Mouse (Mus musculus) midbrain, postnatal 0 days (tissue): ENCODE data around the gene Tspan14. TPM values are rescaled to one million over a fixed set of nuclear protein-coding genes. Genes with fewer than 3 reads are reported as not detected.

Experiments used
- ATAC-seq: fragments of 200-750 bp; cut with Nextera tagmentation; 2 replicates; pipeline ENCODE4 v1.8.0; 2017; ENCODE audit warnings: moderate number of reproducible peaks, mild to moderate bottlenecking, moderate TSS enrichment, moderate library complexity; ENCODE audit not compliant: low FRiP score
- DNase-seq: peaks from one replicate; pipeline ENCODE4 v3.0.0-alpha.2; 2015; ENCODE audit warnings: low spot score
- H3K27ac ChIP-seq: fragments of 300-500 bp; sonication (generic); 2 replicates; pipeline ENCODE4 v1.5.1; 2014; ENCODE audit warnings: low read depth, mild to moderate bottlenecking, low read length, mixed read lengths
- H3K27me3 ChIP-seq: fragments of 300-500 bp; sonication (generic); 2 replicates; pipeline ENCODE4 v1.6.1; 2014; ENCODE audit warnings: low read length, control low read depth, mixed read lengths; ENCODE audit not compliant: insufficient read depth
- H3K36me3 ChIP-seq: fragments of 300-500 bp; sonication (generic); 2 replicates; pipeline ENCODE4 v1.6.1; 2014; ENCODE audit warnings: low read length, control low read depth, mixed read lengths; ENCODE audit not compliant: insufficient read depth
- H3K4me1 ChIP-seq: fragments of 300-500 bp; sonication (generic); 2 replicates; pipeline ENCODE4 v1.6.1; 2014; ENCODE audit warnings: mild to moderate bottlenecking, control low read depth, antibody characterized with exemption, low read length, mixed read lengths; ENCODE audit not compliant: insufficient read depth
- H3K4me2 ChIP-seq: fragments of 300-500 bp; sonication (generic); 2 replicates; pipeline ENCODE4 v1.6.1; 2014; ENCODE audit warnings: low read depth, mild to moderate bottlenecking, low read length, mixed read lengths; ENCODE audit not compliant: poor library complexity, severe bottlenecking
- H3K4me3 ChIP-seq: fragments of 300-500 bp; sonication (generic); 2 replicates; pipeline ENCODE4 v1.5.1; 2014; ENCODE audit warnings: low read depth, mild to moderate bottlenecking, low read length, moderate library complexity
- H3K9ac ChIP-seq: fragments of 300-500 bp; sonication (generic); replicated peaks from 2 replicates; pipeline ENCODE4 v1.6.1; 2014; ENCODE audit warnings: mild to moderate bottlenecking, low read length, moderate library complexity, mixed read lengths; ENCODE audit not compliant: poor library complexity, severe bottlenecking
- H3K9me3 ChIP-seq: fragments of 300-500 bp; sonication (generic); 2 replicates; pipeline ENCODE4 v1.6.1; 2016; ENCODE audit warnings: low read length, control low read depth
- CTCF ChIP-seq: IDR thresholded peaks from 2 replicates; pipeline ENCODE4 v1.5.1; 2016; ENCODE audit warnings: antibody characterized with exemption, mild to moderate bottlenecking
- WGBS: fragments of 180-500 bp; shearing (Covaris S2); extraction: QIAGEN DNeasy Blood & Tissue Kit; methylation state at CpG from one replicate; pipeline ENCODE4 v1.1.7; 2014; 5-methylcytosine and 5-hydroxymethylcytosine counted together
- polyA plus RNA-seq: library from polyadenylated mRNA; unstranded; fragments of >200 nt; fragmentation: Nextera tagmentation; extraction: Ambion mirVana; gene quantifications from 2 replicates; pipeline ENCODE4 v1.2.1, GENCODE M21; 2015
- total RNA-seq: library from RNA; depleted of rRNA; stranded (reverse); fragments of >200 nt; gene quantifications from 2 replicates; pipeline ENCODE4 v1.2.3, GENCODE M21; 2014

Tspan14 gene
- total and polyA plus RNA-seq, 2 experiments from 2014 or later = 28.3 to 31.2 TPM

- no peak overlapping the region for H3K9ac ChIP-seq
- WGBS = 12% methylated on average over 23 of the region's 23 CpGs
These were observed 71.9 kb downstream of the Tspan14 start for GRCm38 (mm10) chr14:40894576-40895247.

DNA sequence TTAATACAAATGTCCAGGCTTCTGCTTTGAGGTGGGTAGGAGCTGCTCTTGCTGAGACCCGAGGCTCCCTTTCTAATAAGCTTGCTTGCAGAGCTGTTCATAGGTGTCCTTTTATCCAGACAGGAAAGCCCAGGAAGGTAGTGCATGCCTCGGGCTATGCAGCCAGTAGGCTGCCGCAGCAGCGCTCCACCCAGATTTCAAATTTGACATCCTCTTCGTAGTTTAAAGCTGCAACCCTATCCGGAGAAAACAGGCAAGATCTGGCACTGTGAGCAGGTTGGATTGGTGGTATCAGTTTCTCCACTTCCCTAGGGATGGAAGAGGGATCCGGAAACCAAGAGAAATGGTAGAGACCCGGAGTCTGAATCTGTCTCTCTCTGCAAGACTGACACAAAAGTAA, 72.7 kb downstream of the Tspan14 start:
- H3K27ac ChIP-seq = no peak overlapping the region
- no peak overlapping the region for H3K9ac ChIP-seq
- no peaks in the 10 kb centered on the region for H3K27me3 ChIP-seq
- ATAC-seq = no peak
- no peak for TF ChIP-seq CTCF
- no peaks in the 10 kb centered on the region for H3K4me1 ChIP-seq
- no peak for DNase-seq
- WGBS = 68% methylated on average over 8 of the region's 8 CpGs
- H3K4me3 ChIP-seq = no peak overlapping the region
- H3K9me3 ChIP-seq = no peaks in the 10 kb centered on the region
- no peak overlapping the region for H3K4me2 ChIP-seq
- H3K36me3 ChIP-seq = no peaks in the 10 kb centered on the region

More at GRCm38 (mm10) chr14:40894576-40895247, 71.9 kb downstream of the Tspan14 start:
- DNase-seq (peak; percentile 84), ATAC-seq (peak; percentile 84)
- peak; percentile 96 for TF ChIP-seq CTCF
- 0 out of 2 replicates have a peak overlapping the region, but pooled peaks have one; percentile 0 for H3K4me3 ChIP-seq
- H3K4me2 ChIP-seq = peak overlapping the region; percentile 25
- no peaks in the 10 kb centered on the region for H3K4me1 ChIP-seq
- H3K36me3 ChIP-seq = no peaks in the 10 kb centered on the region
- H3K27me3 ChIP-seq = no peaks in the 10 kb centered on the region
- no peaks in the 10 kb centered on the region for H3K9me3 ChIP-seq
- H3K27ac ChIP-seq = no peak overlapping the region

DNA sequence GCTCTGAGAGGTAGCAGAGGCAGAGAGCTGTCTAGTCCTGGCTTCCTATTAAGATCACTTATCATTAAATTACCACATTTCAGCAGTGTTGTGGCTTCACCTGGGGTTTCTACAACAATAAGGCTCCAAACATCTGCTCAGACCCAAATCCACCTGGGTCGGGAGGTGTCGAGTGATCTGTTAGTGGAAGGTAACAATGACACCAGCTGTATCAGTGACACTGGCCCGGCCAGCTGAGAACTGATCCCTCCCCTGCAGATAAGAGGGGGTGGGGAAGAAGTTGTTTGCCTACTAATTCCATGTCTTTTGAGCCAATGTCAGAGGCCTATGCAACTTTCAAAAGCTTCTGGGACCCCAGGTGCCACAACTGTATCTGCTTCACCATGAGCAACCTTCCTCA, 73.4 kb downstream of the Tspan14 start, which contains the start of gene Sh2d4b:
Sh2d4b (minus strand) TSS at position 71 of the 400 bp plus-strand sequence.
- TF ChIP-seq CTCF = no peak
- no peaks in the 10 kb centered on the region for H3K4me1 ChIP-seq
- H3K9me3 ChIP-seq = no peaks in the 10 kb centered on the region
- H3K4me3 ChIP-seq = no peak within 1 kb of the TSS
- H3K27me3 ChIP-seq = no peaks in the 10 kb centered on the region
- WGBS = 75% methylated on average over 3 of the region's 3 CpGs
- DNase-seq = no peak
- H3K9ac ChIP-seq = no peak within 1 kb of the TSS
- no peaks in the 10 kb centered on the region for H3K36me3 ChIP-seq
- no peak within 1 kb of the TSS for H3K4me2 ChIP-seq
- no peak for ATAC-seq
- H3K27ac ChIP-seq = no peak within 1 kb of the TSS

GRCm38 (mm10) chr14:40892326-40892825, 74.2 kb downstream of the Tspan14 start:
- TF ChIP-seq CTCF = no peak
- DNase-seq (no peak), ATAC-seq (no peak)
- Histone ChIP-seq H3K4me1 (no peaks in the 10 kb centered on the region), H3K4me3 (no peak overlapping the region), H3K27ac (no peak overlapping the region), H3K27me3 (no peaks in the 10 kb centered on the region), H3K9me3 (no peaks in the 10 kb centered on the region), H3K36me3 (no peaks in the 10 kb centered on the region), H3K9ac (no peak overlapping the region), H3K4me2 (no peak overlapping the region)
- WGBS = 87% methylated on average over 7 of the region's 7 CpGs

DNA sequence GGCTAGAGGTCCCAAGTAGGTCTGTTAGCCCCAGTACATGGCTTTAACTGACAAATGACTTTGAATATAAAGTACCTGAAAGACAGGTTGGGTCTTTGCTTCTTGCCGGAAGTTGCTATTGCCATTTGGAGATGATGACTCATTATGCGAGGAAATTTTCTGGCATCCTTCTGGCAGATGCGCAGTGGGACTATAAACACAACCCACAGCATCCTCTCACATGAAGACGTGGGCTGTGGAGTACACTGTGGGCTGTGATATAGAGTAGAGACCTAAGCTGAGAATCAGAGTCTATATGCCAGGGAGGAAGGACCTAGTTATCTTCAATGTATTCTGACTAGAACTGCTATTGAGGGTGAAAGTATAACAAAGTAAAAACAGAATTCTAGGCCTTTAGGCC, 75.1 kb downstream of the Tspan14 start:
- TF ChIP-seq CTCF = no peak

GRCm38 (mm10) chr14:40889704-40890103, 76.9 kb downstream of the Tspan14 start:
- H3K4me1 ChIP-seq = no peaks in the 10 kb centered on the region
- no peaks in the 10 kb centered on the region for H3K9me3 ChIP-seq
- no peak overlapping the region for H3K27ac ChIP-seq
- no peak overlapping the region for H3K4me2 ChIP-seq
- no peak for TF ChIP-seq CTCF
- no peak overlapping the region for H3K9ac ChIP-seq
- no peaks in the 10 kb centered on the region for H3K27me3 ChIP-seq
- ATAC-seq (no peak), DNase-seq (no peak)
- no peaks in the 10 kb centered on the region for H3K36me3 ChIP-seq
- WGBS = 70% methylated on average over 4 of the region's 4 CpGs
- no peak overlapping the region for H3K4me3 ChIP-seq

More for the DNA sequence above, 75.1 kb downstream of the Tspan14 start:
- WGBS = 98% methylated on average over 4 of the region's 4 CpGs
- ATAC-seq = no peak
- DNase-seq = no peak
- H3K36me3 ChIP-seq = no peaks in the 10 kb centered on the region
- no peaks in the 10 kb centered on the region for H3K4me1 ChIP-seq
- no peak overlapping the region for H3K27ac ChIP-seq
- no peaks in the 10 kb centered on the region for H3K27me3 ChIP-seq
- H3K9ac ChIP-seq = no peak overlapping the region
- no peak overlapping the region for H3K4me2 ChIP-seq
- no peak overlapping the region for H3K4me3 ChIP-seq
- H3K9me3 ChIP-seq = no peaks in the 10 kb centered on the region
